Mouse (Mus musculus): ENCODE measurements at regions not wholly inside any gene's neighbourhood (a gene's known extent, or its start where the extent isn't known, plus 50 kb on each side); places are given as distances from the start of the nearest gene placed in this dataset.

DNA sequence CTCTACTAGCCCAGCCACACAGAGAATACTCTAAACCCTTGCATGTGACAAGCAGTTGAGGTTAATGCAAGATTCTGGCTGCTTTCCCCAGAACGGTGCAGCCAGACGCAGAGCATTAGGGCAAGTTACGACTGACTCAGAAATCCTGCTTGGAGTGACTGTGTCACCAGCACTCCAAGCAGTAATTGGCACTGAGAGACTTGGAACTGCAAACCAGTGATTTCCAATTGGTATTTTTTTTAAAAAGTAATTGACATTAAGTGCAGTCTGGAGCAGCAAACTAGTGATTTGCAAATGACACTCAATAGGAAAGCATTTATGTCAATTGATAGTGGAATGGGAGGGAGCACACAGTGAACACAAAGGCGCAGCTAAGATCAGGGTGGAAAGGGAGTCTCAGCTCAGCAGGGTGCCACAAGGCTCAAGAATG, 318.1 kb upstream of the Hs6st1 start:
- TF ChIP-seq CTCF (IDR thresholded peaks at IDR 0.05) (no peak), EP300 (IDR thresholded peaks at IDR 0.05) (no peak)
